Mouse (Mus musculus) liver, embryonic 12.5 days (tissue): ENCODE measurements at regions not wholly inside any gene's neighbourhood (a gene's known extent, or its start where the extent isn't known, plus 50 kb on each side); places are given as distances from the start of the nearest gene placed in this dataset.

Source experiments
- ATAC-seq: fragments of 200-750 bp; cut with Nextera tagmentation; 2 replicates; pipeline ENCODE4 v1.8.0; 2017; ENCODE audit warnings: moderate number of reproducible peaks, mild to moderate bottlenecking, moderate library complexity
- H3K27ac ChIP-seq: fragments of 300-500 bp; sonication (generic); 2 replicates; pipeline ENCODE4 v1.5.1; 2016; ENCODE audit warnings: mild to moderate bottlenecking
- H3K27me3 ChIP-seq: fragments of 300-500 bp; sonication (generic); replicated peaks from 2 replicates; pipeline ENCODE4 v1.6.1; 2016; ENCODE audit warnings: mild to moderate bottlenecking, moderate library complexity
- H3K36me3 ChIP-seq: fragments of 300-500 bp; sonication (generic); 2 replicates; pipeline ENCODE4 v1.6.1; 2016; ENCODE audit warnings: mild to moderate bottlenecking, moderate library complexity
- H3K4me1 ChIP-seq: fragments of 300-500 bp; sonication (generic); 2 replicates; pipeline ENCODE4 v1.6.1; 2016
- H3K4me2 ChIP-seq: fragments of 300-500 bp; sonication (generic); 2 replicates; pipeline ENCODE4 v1.6.1; 2016; ENCODE audit warnings: mild to moderate bottlenecking, moderate library complexity
- H3K4me3 ChIP-seq: fragments of 300-500 bp; sonication (generic); 2 replicates; pipeline ENCODE4 v1.5.1; 2016; ENCODE audit warnings: mild to moderate bottlenecking, moderate library complexity
- H3K9ac ChIP-seq: fragments of 300-500 bp; sonication (generic); 2 replicates; pipeline ENCODE4 v1.6.1; 2016; ENCODE audit warnings: mild to moderate bottlenecking, moderate library complexity
- H3K9me3 ChIP-seq: fragments of 300-500 bp; sonication (generic); replicated peaks from 2 replicates; pipeline ENCODE4 v1.6.1; 2016; ENCODE audit warnings: mild to moderate bottlenecking, moderate library complexity
- WGBS: fragments of 180-500 bp; shearing (Covaris S2); methylation state at CpG from one replicate; pipeline ENCODE4 v1.1.7; 2016; ENCODE audit not compliant: insufficient replicate concordance; 5-methylcytosine and 5-hydroxymethylcytosine counted together

DNA sequence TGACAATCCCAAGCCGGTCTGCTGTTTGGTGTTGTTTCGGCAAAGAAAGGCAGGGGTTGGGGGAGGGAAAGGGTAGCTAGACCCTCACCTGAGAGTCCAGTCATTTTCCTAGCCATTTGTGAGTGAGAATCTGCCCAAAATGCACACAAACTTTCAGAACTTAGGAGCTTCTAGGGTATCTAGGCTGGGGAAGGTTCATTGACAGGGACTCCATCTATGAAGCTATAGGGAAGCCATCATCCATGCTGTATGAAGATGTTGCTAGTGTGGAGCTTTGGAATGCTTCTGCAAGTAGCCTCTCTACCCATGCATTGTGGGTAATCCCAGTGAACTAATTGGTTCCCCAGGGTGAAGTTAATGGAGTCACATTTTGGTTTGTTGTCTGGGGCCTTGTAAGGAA lies 412.9 kb upstream of the Zfp703 start:
- H3K9ac ChIP-seq: no peak overlapping the region
- no peak overlapping the region for H3K4me2 ChIP-seq
- no peaks in the 10 kb centered on the region for H3K27me3 ChIP-seq
- H3K9me3 ChIP-seq: no peaks in the 10 kb centered on the region
- no peaks in the 10 kb centered on the region for H3K36me3 ChIP-seq
- no peak for ATAC-seq
- H3K4me1 ChIP-seq: no peaks in the 10 kb centered on the region
- H3K27ac ChIP-seq: no peak overlapping the region
- no peak overlapping the region for H3K4me3 ChIP-seq
- WGBS: 70% methylated on average over 2 of the region's 2 CpGs

DNA sequence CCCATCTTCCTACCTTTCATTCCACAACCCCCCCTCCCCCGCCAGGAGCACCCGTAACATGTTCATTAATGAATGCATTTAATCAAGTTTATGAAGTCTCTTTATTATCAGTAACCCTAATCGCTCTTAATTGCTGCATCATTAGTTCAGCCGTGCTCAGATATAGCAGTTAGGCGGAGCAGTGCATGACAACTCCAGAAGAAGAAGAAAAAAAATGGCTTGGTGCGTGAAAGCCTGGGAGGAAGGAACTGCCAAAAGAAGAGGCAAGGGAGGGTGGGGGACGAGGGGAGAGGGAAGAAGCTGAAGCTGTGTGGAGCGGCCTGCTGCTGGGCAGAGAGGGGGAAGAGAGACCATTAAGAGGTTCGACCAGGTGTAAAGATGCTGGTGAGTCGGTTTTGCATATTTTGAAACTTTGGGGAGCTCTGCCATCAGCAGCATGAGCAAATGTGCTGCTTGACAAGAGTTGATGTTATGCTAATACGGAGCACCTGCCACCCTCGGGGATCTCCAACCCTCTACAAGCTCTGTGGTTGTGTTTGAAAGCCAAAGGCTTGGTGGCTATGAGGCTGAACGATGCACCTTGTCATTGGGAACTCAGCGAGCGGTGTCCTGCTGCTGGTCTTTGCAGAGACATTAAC lies 408.6 kb upstream of the Zfp703 start:
- ATAC-seq: no peak
- H3K4me1 ChIP-seq: no peaks in the 10 kb centered on the region
- no peak overlapping the region for H3K27ac ChIP-seq
- 0 out of 2 replicates have a peak, but pooled peaks cover 4% of the 10 kb centered on the region for H3K9me3 ChIP-seq
- H3K9ac ChIP-seq: no peak overlapping the region
- H3K4me3 ChIP-seq: no peak overlapping the region
- H3K27me3 ChIP-seq: no peaks in the 10 kb centered on the region
- 58% methylated on average over 15 of the region's 15 CpGs for WGBS
- no peaks in the 10 kb centered on the region for H3K36me3 ChIP-seq
- no peak overlapping the region for H3K4me2 ChIP-seq

DNA sequence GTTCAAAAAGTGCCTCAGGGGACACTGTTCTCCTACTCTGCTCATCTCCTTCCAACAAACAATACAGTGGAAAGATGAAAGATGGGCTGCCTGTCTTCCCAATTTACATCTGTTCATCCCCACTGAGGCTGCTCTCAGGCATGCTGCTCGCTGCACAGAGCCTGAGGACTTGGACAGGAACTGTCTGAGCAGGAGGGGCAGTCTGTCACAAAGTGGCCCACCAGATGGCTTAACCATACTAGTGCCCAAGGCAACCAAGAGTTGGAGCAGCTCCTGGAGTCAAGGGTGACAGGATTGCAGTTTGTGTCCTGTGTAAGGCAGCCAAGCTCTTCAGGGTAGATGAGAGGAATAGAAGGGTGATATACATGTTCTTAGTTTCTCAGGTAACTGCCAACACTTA lies 388.3 kb upstream of the Zfp703 start:
- Histone ChIP-seq H3K36me3 (no peaks in the 10 kb centered on the region), H3K27ac (no peak overlapping the region), H3K9me3 (no peaks in the 10 kb centered on the region), H3K9ac (no peak overlapping the region), H3K27me3 (no peaks in the 10 kb centered on the region), H3K4me2 (no peak overlapping the region), H3K4me1 (no peaks in the 10 kb centered on the region), H3K4me3 (no peak overlapping the region)
- WGBS: 52% methylated on average over 1 of the region's 1 CpGs
- ATAC-seq: no peak

DNA sequence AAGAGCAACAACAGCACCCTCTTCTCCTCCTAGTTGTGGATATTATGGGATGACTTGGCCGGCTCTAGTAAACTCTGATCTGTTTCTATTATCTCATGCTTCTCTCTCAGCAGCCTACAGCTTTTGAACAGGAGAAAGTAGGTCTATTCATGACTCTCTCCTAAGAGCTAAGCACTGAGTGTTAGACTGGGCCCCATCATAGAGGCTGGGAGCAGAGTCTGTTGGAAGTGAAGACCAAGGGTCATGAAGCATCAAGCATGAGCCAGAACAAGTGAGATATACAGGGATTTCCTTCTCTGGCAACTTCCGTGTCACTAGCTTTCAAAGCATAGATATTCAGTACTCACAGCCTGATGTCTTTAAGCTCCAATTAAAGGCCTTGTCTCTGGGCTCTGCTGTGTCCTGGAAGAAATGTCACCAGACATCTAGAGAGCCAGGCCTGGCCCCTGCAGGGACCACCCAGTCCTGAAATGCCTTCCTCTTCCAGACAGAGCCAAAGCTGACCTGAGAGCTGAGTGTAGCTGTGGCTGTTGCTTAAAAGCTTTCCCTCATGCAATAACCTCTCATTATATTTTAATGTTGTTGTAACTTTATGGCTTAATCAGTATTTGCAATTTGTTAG lies 386.4 kb upstream of the Zfp703 start:
- Histone ChIP-seq H3K9ac (no peak overlapping the region), H3K4me1 (no peaks in the 10 kb centered on the region), H3K4me3 (no peak overlapping the region), H3K4me2 (no peak overlapping the region), H3K36me3 (no peaks in the 10 kb centered on the region), H3K27ac (no peak overlapping the region), H3K27me3 (no peaks in the 10 kb centered on the region), H3K9me3 (no peaks in the 10 kb centered on the region)
- no peak for ATAC-seq
- WGBS: 62% methylated on average over 2 of the region's 2 CpGs

DNA sequence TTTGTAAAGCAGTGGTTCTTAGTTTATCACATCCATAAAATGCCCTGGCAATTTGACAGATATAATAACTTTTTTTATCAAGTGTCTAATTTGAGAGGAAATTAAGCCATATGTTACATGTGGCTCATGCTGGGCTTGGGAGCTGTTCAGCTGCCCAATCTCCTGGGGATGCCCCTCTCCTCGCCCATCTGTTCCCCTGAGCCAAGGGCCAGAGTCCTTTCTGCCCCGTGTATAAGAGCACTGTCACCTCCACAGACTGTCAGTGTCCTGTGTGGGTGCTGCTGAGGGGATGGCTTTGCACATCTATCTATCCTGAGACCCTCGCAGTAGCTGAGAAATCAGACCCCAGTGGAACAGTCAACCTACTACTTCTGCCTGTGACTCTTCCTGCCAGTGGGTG lies 385.9 kb upstream of the Zfp703 start:
- 53% methylated on average over 3 of the region's 3 CpGs for WGBS
- no peaks in the 10 kb centered on the region for H3K4me1 ChIP-seq
- ATAC-seq: no peak
- H3K9me3 ChIP-seq: no peaks in the 10 kb centered on the region
- no peaks in the 10 kb centered on the region for H3K36me3 ChIP-seq
- H3K27ac ChIP-seq: no peak overlapping the region
- no peak overlapping the region for H3K4me3 ChIP-seq
- no peak overlapping the region for H3K4me2 ChIP-seq
- no peaks in the 10 kb centered on the region for H3K27me3 ChIP-seq
- H3K9ac ChIP-seq: no peak overlapping the region

DNA sequence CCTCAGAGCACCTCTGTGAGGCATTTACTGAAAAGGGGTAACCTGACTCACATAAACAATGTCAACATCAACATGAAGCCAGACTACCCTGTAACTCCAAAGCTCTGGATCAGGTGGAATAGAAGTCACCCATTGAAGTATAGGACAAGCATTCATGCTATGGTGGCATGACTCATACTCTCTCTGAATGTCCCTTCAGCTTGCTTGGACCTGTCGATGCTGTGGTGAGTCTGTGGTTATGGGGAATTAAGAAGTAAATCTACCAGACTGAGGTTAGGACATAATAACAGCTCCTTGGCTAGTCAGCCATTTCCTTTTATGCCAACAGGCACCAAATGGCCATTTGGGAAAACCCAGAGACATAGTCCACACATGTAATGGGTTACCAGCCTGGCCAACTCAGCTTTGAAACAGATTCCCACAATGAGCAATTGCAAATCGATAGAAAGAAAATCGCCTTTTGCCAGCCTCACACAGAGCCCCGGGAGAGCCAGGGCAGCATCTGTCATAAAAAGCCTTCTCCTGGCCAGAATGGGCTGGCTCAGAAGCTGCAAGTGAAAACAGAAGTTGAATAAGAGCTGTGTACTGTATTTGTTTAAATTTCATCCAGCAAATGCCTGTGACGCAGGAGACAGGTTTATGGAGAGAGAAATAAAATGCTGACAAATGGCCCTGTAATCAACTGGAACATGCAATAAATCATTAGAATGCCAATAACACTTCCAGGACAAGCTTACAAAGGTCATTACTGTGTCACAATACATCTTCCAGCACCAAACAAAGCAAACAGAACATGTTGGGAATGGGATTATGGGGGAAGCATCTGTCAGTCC lies 383.4 kb upstream of the Zfp703 start:
- Histone ChIP-seq H3K36me3 (no peaks in the 10 kb centered on the region), H3K9ac (no peak overlapping the region), H3K4me1 (no peaks in the 10 kb centered on the region), H3K4me2 (no peak overlapping the region), H3K4me3 (no peak overlapping the region), H3K9me3 (no peaks in the 10 kb centered on the region), H3K27ac (no peak overlapping the region), H3K27me3 (no peaks in the 10 kb centered on the region)
- WGBS: 61% methylated on average over 5 of the region's 5 CpGs
- no peak for ATAC-seq

DNA sequence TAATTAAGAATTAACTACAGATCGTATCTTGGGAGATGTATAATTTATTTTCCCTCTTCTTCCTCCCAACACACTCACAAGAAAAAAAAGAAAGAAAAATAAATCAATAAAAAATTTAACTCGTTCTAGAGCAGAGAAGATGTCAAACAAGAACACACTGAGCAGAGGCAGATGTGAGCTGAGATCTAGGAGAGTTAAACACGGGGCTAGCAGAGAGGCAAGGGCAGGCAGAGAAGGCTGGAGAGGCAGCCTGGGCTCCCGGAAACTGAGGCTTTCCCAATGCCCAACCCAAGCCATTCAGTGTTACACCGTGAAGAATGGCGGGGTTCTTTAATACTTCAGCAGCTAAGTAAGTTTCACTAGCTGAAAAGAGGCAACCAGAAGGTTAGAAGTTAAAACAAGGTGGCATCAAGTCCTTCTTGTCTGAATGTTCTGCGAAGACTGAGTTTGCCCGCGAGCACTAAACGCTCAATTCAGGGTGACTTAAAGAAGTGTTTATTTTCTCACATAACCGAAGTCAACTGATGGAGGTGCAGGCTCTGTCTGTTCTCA lies 382.7 kb upstream of the Zfp703 start:
- ATAC-seq: no peak
- Histone ChIP-seq H3K9me3 (no peaks in the 10 kb centered on the region), H3K9ac (no peak overlapping the region), H3K4me2 (no peak overlapping the region), H3K4me1 (no peaks in the 10 kb centered on the region), H3K4me3 (no peak overlapping the region), H3K27ac (no peak overlapping the region), H3K36me3 (no peaks in the 10 kb centered on the region), H3K27me3 (no peaks in the 10 kb centered on the region)
- 59% methylated on average over 11 of the region's 11 CpGs for WGBS

DNA sequence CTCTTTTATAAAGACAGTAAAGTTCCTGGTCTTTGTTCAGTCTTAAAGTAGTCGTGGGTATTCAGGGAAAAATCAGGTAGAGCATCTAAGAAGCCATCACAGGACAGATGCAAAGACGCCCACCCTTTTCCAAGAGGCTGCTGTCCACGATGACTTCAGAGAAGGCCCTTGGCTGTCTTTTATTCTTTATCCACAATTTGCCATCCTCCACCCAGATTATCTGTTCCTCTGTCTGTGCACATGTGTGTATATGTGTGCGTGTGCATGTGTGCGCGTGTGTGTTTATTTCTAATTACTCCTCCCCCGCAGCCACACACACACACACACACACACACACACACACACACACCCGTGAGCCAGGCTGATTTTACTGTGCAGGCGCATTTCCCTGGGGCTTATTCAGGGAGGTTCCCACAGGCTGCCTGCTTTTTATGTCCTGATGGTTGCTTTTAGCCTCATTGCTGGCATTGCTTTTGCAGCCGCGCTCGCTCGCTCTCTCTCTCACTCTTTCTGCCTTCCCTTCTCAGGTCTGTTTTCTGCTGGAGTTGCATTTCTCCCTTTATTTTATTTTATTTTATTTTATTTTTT lies 381.6 kb upstream of the Zfp703 start:
- ATAC-seq: no peak
- H3K4me3 ChIP-seq: no peak overlapping the region

DNA sequence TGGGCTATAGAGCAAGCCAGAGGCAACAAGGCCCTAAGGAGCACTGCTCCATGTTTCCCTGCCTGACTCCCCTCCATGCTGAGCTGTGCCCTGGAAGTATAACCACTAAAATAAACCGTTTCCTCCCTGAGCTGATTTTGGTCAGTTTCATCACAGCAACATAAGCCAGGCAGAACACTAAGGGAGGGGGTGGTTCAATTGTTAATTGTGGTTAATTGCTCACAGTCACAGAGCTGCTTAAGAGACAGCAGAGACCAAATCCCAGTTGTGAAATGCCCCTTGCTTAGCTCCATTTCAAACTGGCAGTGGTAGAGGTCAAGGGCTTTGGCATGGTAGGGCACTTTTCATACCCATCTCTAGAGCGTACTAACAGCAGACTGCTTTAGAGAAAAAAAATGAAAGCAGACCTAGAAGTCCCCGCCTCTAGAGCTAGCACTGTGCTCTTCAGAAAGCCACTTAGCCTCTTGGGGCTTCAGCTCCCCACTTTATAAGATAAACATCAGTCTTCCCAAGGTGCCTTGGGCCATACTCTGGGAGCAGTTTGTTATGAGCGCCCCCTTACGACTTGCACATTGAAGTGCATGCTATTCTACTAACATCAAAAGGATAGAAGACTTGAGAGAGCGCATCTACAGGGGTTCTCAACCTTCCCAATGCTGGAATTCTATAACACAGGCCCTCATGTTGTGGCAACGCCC lies 380.3 kb upstream of the Zfp703 start:
- no peak overlapping the region for H3K4me2 ChIP-seq
- no peak overlapping the region for H3K27ac ChIP-seq
- H3K36me3 ChIP-seq: no peaks in the 10 kb centered on the region
- H3K9ac ChIP-seq: no peak overlapping the region
- H3K9me3 ChIP-seq: no peaks in the 10 kb centered on the region
- H3K27me3 ChIP-seq: no peaks in the 10 kb centered on the region
- no peak overlapping the region for H3K4me3 ChIP-seq
- no peak for ATAC-seq
- no peaks in the 10 kb centered on the region for H3K4me1 ChIP-seq
- WGBS: 46% methylated on average over 7 of the region's 7 CpGs

More for the DNA sequence above, 381.6 kb upstream of the Zfp703 start:
- no peak overlapping the region for H3K27ac ChIP-seq
- no peaks in the 10 kb centered on the region for H3K36me3 ChIP-seq
- H3K4me1 ChIP-seq: no peaks in the 10 kb centered on the region
- no peak overlapping the region for H3K4me2 ChIP-seq
- WGBS: 77% methylated on average over 13 of the region's 13 CpGs
- H3K9me3 ChIP-seq: no peaks in the 10 kb centered on the region
- no peaks in the 10 kb centered on the region for H3K27me3 ChIP-seq
- H3K9ac ChIP-seq: no peak overlapping the region

DNA sequence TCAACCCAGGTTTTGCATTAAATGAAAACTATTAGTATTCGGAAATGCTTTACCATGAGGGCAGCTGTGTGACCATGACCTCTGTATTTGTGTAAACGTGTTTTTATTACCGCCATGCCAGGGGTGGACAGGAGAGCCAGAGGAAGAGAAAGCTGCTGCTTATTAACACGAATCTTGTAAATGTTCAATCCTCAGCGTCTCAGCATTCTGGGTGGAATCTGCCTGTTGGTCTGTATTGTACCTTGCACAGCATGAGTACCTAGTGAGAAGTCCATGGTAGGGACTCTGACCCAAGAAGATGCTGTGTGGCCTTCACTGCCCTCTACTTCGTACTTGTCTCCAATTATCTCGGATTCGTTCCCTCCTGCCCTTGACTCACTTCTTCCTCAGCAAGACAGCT lies 378.6 kb upstream of the Zfp703 start:
- H3K27ac ChIP-seq: no peak overlapping the region
- H3K4me3 ChIP-seq: no peak overlapping the region
- no peak overlapping the region for H3K9ac ChIP-seq
- WGBS: 65% methylated on average over 8 of the region's 8 CpGs
- no peaks in the 10 kb centered on the region for H3K27me3 ChIP-seq
- H3K4me2 ChIP-seq: no peak overlapping the region
- H3K4me1 ChIP-seq: no peaks in the 10 kb centered on the region
- no peaks in the 10 kb centered on the region for H3K36me3 ChIP-seq
- no peak for ATAC-seq
- H3K9me3 ChIP-seq: no peaks in the 10 kb centered on the region

DNA sequence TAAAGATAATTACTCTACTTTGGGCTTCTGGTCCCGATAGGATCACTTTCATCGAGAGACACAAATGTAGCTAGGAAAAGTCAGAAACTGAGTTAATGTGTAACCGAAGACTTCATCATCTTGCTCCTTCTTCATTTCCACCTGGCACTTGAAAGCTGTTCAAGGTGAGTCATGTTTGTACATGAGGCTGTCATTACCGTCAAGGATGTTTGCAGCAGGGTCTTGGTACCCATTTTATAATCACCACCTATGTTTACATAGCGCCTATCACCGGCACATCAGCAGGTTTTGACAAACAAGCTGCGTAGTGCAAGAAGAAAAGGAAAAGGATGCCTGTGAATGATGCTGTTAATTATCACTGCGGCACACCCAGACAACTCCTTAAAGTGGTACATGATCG lies 377.0 kb upstream of the Zfp703 start:
- Histone ChIP-seq H3K36me3 (no peaks in the 10 kb centered on the region), H3K4me2 (no peak overlapping the region), H3K4me1 (no peaks in the 10 kb centered on the region), H3K27ac (no peak overlapping the region), H3K27me3 (no peaks in the 10 kb centered on the region), H3K9ac (no peak overlapping the region), H3K4me3 (no peak overlapping the region), H3K9me3 (no peaks in the 10 kb centered on the region)
- 87% methylated on average over 9 of the region's 9 CpGs for WGBS
- ATAC-seq: no peak
